Mouse (Mus musculus) E14TG2a.4 (cell line): Measurements from ENCODE around the gene Maged2.

Source experiments
- CTCF ChIP-seq: conservative IDR thresholded peaks from 2 replicates; pipeline ENCODE4 v1.5.1; 2014; ENCODE audit warnings: low read length
- NANOG ChIP-seq: IDR thresholded peaks from 2 replicates; pipeline ENCODE4 v1.6.1; 2014; ENCODE audit warnings: borderline replicate concordance, low read length, mixed read lengths
- POU5F1 ChIP-seq: IDR thresholded peaks from 2 replicates; pipeline ENCODE4 v1.6.1; 2014; ENCODE audit warnings: low read length, borderline replicate concordance

DNA sequence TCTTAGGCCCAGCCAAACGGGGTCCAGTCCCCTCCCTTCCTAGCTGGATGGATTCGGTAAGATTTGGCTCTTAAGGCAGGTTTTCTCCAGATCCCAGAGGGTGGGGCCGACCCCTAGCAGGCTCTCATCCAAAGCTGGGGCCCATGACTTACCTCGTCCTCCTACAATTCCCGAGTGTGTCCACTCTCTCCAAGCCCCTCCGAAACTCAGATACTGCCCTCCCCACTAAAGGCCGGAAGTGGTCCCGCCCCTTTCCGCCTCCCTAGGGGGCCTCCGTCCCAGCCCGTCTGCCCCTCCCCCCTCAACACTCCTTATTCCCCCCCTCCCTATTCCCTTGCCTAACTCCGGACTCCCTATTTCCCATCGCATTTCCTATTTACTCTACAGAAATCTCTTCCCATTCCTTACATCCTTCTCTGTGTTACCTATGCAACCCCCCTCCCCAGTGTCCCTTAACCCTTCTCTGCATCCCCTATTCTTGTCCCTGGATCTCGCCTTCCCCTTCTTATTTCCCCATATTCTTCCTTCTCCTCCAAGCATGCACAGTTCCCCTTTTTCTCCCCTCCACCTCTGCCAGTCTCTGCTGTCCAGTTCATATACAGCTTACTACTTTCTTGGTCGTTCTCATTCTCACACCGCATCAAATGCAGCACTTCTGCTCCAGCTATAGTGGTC is 544 bp downstream of the Maged2 start:
- TF ChIP-seq CTCF (no peak), POU5F1 (no peak), NANOG (no peak)
